Mouse (Mus musculus) forebrain, embryonic 12.5 days (tissue): ENCODE measurements around the gene Gm6482. TPM values are rescaled to one million over a fixed set of nuclear protein-coding genes. Genes with fewer than 3 reads are reported as not detected.
"Not testable (repeated sequence)": the region's sequence is repeated elsewhere in the genome, so short reads cannot be mapped to it uniquely, and the experiment has no call there.

ENCODE experiments used
- ATAC-seq: fragments of 200-750 bp; cut with Nextera tagmentation; 2 replicates; pipeline ENCODE4 v1.8.0; 2017; ENCODE audit warnings: moderate TSS enrichment; ENCODE audit not compliant: low FRiP score
- H3K27ac ChIP-seq: fragments of 300-500 bp; sonication (generic); 2 replicates; pipeline ENCODE4 v1.5.1; 2016; ENCODE audit warnings: mild to moderate bottlenecking
- H3K27me3 ChIP-seq: fragments of 300-500 bp; sonication (generic); 2 replicates; pipeline ENCODE4 v1.6.1; 2016; ENCODE audit warnings: mild to moderate bottlenecking
- H3K36me3 ChIP-seq: fragments of 300-500 bp; sonication (generic); replicated peaks from 2 replicates; pipeline ENCODE4 v1.6.1; 2016; ENCODE audit warnings: mild to moderate bottlenecking
- H3K4me1 ChIP-seq: fragments of 300-500 bp; sonication (generic); 2 replicates; pipeline ENCODE4 v1.6.1; 2016
- H3K4me2 ChIP-seq: fragments of 300-500 bp; sonication (generic); 2 replicates; pipeline ENCODE4 v1.6.1; 2016; ENCODE audit warnings: mild to moderate bottlenecking, moderate library complexity
- H3K4me3 ChIP-seq: fragments of 300-500 bp; sonication (generic); replicated peaks from 2 replicates; pipeline ENCODE4 v1.5.1; 2016; ENCODE audit warnings: mild to moderate bottlenecking
- H3K9ac ChIP-seq: fragments of 300-500 bp; sonication (generic); 2 replicates; pipeline ENCODE4 v1.6.1; 2016; ENCODE audit warnings: mild to moderate bottlenecking
- H3K9me3 ChIP-seq: fragments of 300-500 bp; sonication (generic); 2 replicates; pipeline ENCODE4 v1.6.1; 2016
- WGBS: fragments of 180-500 bp; shearing (Covaris S2); methylation state at CpG from one replicate; pipeline ENCODE4 v1.1.7; 2016; 5-methylcytosine and 5-hydroxymethylcytosine counted together
- polyA plus RNA-seq: library from polyadenylated mRNA; unstranded; fragments of >200 nt; fragmentation: Nextera tagmentation; extraction: Ambion mirVana; gene quantifications from 2 replicates; pipeline ENCODE4 v1.2.1, GENCODE M21; 2016

Gm6482 gene
- polyA plus RNA-seq, result not detected in 2 replicates

GRCm38 (mm10) chr14:41408181-41408580 is at the start of gene Gm6482:
Gm6482 (minus strand) TSS chr14:41408281.
- 83% methylated on average over 1 of the region's 2 CpGs for WGBS
- not testable (repeated sequence) for H3K36me3 ChIP-seq, H3K4me2 ChIP-seq, H3K9ac ChIP-seq, H3K27ac ChIP-seq, ATAC-seq, H3K4me3 ChIP-seq, H3K9me3 ChIP-seq, H3K4me1 ChIP-seq, H3K27me3 ChIP-seq

DNA sequence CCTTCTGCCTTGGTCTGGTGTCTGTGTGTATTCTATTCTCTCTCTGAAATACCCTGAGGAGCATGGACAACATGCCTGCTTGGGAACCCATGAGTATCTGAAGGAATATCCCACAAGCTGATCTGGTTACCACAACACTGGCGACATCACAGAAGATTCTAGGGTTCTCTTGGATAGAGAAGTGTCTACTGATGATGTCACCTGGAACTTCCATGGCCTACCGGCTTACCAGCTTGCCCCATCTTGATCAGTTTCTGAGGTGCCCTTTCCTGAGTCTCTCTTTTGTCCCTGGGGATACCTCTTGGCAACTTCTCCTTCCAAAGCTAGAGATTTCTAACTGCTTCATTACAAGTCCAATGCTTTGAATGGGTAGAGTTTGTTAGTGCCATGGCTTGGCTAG is 45.3 kb upstream of the Gm6482 start, which contains the start of gene Gm7954:
Gene Gm7954 (minus strand): TSS at position 101 of the 400 bp plus-strand sequence.
- WGBS, result no CpG with 5 or more reads among the region's 2 CpGs
- not testable (repeated sequence) for H3K9me3 ChIP-seq, H3K36me3 ChIP-seq, H3K4me1 ChIP-seq, H3K9ac ChIP-seq, H3K27me3 ChIP-seq, H3K27ac ChIP-seq, H3K4me3 ChIP-seq, H3K4me2 ChIP-seq, ATAC-seq

GRCm38 (mm10) chr14:41425393-41426075 is 17.5 kb upstream of the Gm6482 start:
- not testable (repeated sequence) for H3K9ac ChIP-seq, H3K36me3 ChIP-seq, H3K27me3 ChIP-seq, H3K4me1 ChIP-seq, H3K4me3 ChIP-seq, H3K9me3 ChIP-seq, H3K27ac ChIP-seq, ATAC-seq
- WGBS, result 17% methylated on average over 11 of the region's 16 CpGs
- H3K4me2 ChIP-seq, result peak overlapping the region; percentile 33; the same call in 1 of the 2 replicates

GRCm38 (mm10) chr14:41424694-41425093 is 16.6 kb upstream of the Gm6482 start:
- H3K4me1 ChIP-seq, H3K9me3 ChIP-seq, H3K36me3 ChIP-seq, H3K4me3 ChIP-seq, H3K27me3 ChIP-seq, H3K9ac ChIP-seq, H3K27ac ChIP-seq, ATAC-seq: not testable (repeated sequence)
- peak overlapping the region; percentile 33; the same call in 1 of the 2 replicates for H3K4me2 ChIP-seq
- WGBS, result 9% methylated on average over 11 of the region's 14 CpGs

DNA sequence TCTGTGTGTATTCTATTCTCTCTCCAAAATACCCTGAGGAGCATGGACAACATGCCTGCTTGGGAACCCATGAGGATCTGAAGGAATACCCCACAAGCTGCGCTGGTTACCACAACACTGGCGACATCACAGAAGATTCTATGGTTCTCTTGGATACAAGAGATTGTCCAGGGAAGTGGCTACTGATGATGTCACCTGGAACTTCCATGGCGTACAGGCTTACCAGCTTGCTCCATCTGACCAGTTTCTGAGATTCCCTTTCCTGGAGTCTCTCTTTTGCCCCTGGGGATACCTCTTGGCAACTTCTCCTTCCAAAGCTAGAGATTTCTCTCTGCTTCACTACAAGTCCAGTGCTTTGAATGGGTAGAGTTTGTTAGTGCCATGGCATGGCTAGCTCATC is 21.8 kb downstream of the Gm6482 start, which contains the start of gene Gm7945:
Gene Gm7945 (minus strand): TSS at position 101 of the 400 bp plus-strand sequence.
- not testable (repeated sequence) for ATAC-seq, H3K4me3 ChIP-seq, H3K9me3 ChIP-seq, H3K27me3 ChIP-seq, H3K9ac ChIP-seq, H3K36me3 ChIP-seq, H3K4me1 ChIP-seq, H3K27ac ChIP-seq, H3K4me2 ChIP-seq
- no CpG with 5 or more reads among the region's 3 CpGs for WGBS

Other genes starting within 250 kb of the Gm6482 start
- not detected in 2 replicates for gene Sftpd, start 223.1 kb downstream of the Gm6482 start, polyA plus RNA-seq
- gene Gm2832, start 129.5 kb downstream of the Gm6482 start, polyA plus RNA-seq, result not detected in 2 replicates
- gene Gm5798, start 59.7 kb downstream of the Gm6482 start, polyA plus RNA-seq, result not detected in 2 replicates
- gene Gm7945, start 21.9 kb downstream of the Gm6482 start, polyA plus RNA-seq, result not detected in 2 replicates
- gene Gm7954, start 45.2 kb upstream of the Gm6482 start, polyA plus RNA-seq, result not detected in 2 replicates
- not detected in 2 replicates for gene Gm3486, start 81.2 kb upstream of the Gm6482 start, polyA plus RNA-seq
- not detected in 2 replicates for gene Gm7970, start 147.3 kb upstream of the Gm6482 start, polyA plus RNA-seq
- not detected in 2 replicates for gene 1700049E17Rik2, start 164.9 kb upstream of the Gm6482 start, polyA plus RNA-seq
- gene Gm3072, start 216.3 kb upstream of the Gm6482 start, polyA plus RNA-seq, result not detected in 2 replicates
- gene Gm3676, start 238.2 kb upstream of the Gm6482 start, polyA plus RNA-seq, result not detected in 2 replicates